Mouse (Mus musculus) olfactory bulb, adult 2 months (tissue): ENCODE data around the gene Ptcd2.

Source experiments
- CTCF ChIP-seq: fragments of 200-500 bp; IDR thresholded peaks from 2 replicates; pipeline ENCODE4 v1.5.1; 2012; ENCODE audit warnings: low read depth, mild to moderate bottlenecking, low read length, moderate library complexity; ENCODE audit not compliant: insufficient read depth
- POLR2A ChIP-seq: fragments of 200-500 bp; IDR thresholded peaks from 2 replicates; pipeline ENCODE4 v1.6.1; 2012; ENCODE audit warnings: mild to moderate bottlenecking, low read depth, low read length, moderate library complexity; ENCODE audit not compliant: insufficient read depth

- TF ChIP-seq CTCF (no peak), POLR2A (no peak)
These were observed 7.1 kb upstream of the Ptcd2 start for GRCm38 (mm10) chr13:99351596-99351995.
